Mouse (Mus musculus): Measurements from ENCODE around the gene Obscn. TPM values are rescaled to one million over a fixed set of nuclear protein-coding genes. Genes with fewer than 3 reads are reported as not detected.
A peak's percentile ranks its signal among the peaks of the same experiment; 100 is the strongest.

The Obscn gene
- polyA plus RNA-seq, 1 experiment: 1.6 TPM

DNA sequence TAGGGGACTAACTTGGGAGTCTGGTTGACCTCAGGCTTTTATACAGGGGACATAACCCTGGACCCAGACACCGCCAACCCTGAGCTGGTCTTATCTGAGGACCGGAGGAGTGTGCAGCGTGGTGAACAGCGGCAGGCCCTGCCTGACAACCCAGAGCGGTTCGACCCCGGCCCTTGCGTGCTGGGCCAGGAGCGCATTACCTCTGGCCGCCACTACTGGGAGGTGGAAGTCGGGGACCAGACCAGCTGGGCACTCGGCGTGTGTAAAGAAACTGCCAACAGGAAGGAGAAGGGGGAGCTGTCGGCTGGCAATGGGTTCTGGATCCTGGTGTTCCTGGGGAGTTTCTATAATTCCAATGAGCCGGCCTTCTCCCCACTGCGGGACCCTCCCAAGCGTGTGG lies 146.1 kb downstream of the Obscn start:
- WGBS: 91% methylated on average over 17 of the region's 17 CpGs
- no peaks in the 10 kb centered on the region for H3K27me3 ChIP-seq (ENCODE audit: control insufficient read depth, insufficient read depth, low read length)
- H3K27ac ChIP-seq (ENCODE audit: insufficient read depth, low read length): no peak overlapping the region
- TF ChIP-seq POLR2A (IDR thresholded peaks at IDR 0.05; ENCODE audit: low read depth, low read length): no peak
- no peak for TF ChIP-seq CTCF (IDR thresholded peaks at IDR 0.05; ENCODE audit: extremely low read depth, insufficient read depth, insufficient read length, insufficient replicate concordance)
- no peak overlapping the region for H3K4me3 ChIP-seq (ENCODE audit: extremely low read depth, insufficient read depth, insufficient read length)
- H3K36me3 ChIP-seq (ENCODE audit: control insufficient read depth, insufficient read depth, low read length): peaks cover 41% of the 10 kb centered on the region
- H3K4me1 ChIP-seq (ENCODE audit: control insufficient read depth, insufficient read depth, insufficient read length): peaks cover 14% of the 10 kb centered on the region
- no peak for DNase-seq (ENCODE audit: low read depth in 1 of 2, low spot score in 2 of 2)

DNA sequence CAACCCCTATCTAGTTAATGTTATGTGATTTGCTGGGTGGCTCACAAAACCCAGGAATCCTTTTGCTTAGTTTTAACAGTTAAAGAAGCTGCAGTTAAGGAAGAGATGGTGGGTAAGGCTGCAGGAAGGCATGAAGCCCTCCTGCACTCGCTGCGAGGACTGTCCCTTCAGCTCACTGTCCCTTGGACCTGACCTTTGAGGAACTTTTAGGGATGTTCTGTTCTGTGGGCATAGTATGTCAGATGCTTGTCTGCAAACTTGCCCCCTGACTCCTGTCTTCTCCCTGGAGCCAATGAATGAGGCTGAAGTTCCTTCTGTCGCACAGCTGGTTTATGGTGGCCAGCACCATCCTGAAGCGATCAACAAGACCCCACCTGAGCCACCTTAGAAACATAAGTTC lies 147.0 kb downstream of the Obscn start:
- H3K4me3 ChIP-seq (ENCODE audit: extremely low read depth, insufficient read depth, insufficient read length): no peak overlapping the region
- H3K36me3 ChIP-seq (ENCODE audit: control insufficient read depth, insufficient read depth, low read length): peaks cover 49% of the 10 kb centered on the region
- no peak for DNase-seq (ENCODE audit: low read depth in 1 of 2, low spot score in 2 of 2)
- H3K4me1 ChIP-seq (ENCODE audit: control insufficient read depth, insufficient read depth, insufficient read length): peaks cover 8% of the 10 kb centered on the region; the same call in 1 of the 2 replicates
- TF ChIP-seq CTCF (IDR thresholded peaks at IDR 0.05; ENCODE audit: extremely low read depth, insufficient read depth, insufficient read length, insufficient replicate concordance): no peak
- no peak for TF ChIP-seq POLR2A (IDR thresholded peaks at IDR 0.05; ENCODE audit: low read depth, low read length)
- no peak overlapping the region for H3K27ac ChIP-seq (ENCODE audit: insufficient read depth, low read length)
- over 99% methylated on average over 4 of the region's 4 CpGs for WGBS
- no peaks in the 10 kb centered on the region for H3K27me3 ChIP-seq (ENCODE audit: control insufficient read depth, insufficient read depth, low read length)

DNA sequence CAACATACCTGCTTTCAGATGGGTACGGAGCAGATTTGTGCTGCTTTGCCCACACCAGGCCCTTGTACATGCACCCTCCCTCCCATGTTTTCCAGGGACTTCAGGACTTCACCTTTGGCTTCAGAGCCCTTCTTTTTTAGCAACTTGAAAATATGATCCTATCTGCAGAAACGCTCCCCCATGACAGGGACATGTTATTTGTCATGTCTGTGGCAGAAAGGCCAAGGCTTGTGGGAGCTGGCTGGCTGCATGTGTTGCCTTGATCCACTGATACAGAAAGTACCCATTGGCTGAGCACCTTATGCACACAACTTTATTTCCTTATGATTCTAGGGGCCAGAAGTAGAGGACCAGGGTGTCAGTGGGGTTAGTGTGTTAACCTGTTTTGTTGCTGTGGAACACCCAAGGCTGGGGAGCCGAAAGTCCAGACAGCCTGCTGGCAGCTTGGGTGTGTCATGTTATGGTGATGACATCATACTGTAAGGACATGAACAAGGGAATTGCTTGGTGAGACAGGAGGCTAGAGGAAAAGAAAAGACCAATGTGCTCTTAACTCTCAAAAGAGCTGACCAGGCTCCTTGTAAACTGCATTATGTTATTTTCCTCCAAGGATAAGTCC lies 150.8 kb downstream of the Obscn start:
- WGBS: 96% methylated on average over 3 of the region's 3 CpGs
- peaks cover 16% of the 10 kb centered on the region; the same call in 1 of the 2 replicates for H3K4me1 ChIP-seq (ENCODE audit: control insufficient read depth, insufficient read depth, insufficient read length)
- no peak for DNase-seq (ENCODE audit: low read depth in 1 of 2, low spot score in 2 of 2)
- H3K4me3 ChIP-seq (ENCODE audit: extremely low read depth, insufficient read depth, insufficient read length): no peak overlapping the region
- no peaks in the 10 kb centered on the region for H3K27me3 ChIP-seq (ENCODE audit: control insufficient read depth, insufficient read depth, low read length)
- H3K36me3 ChIP-seq (ENCODE audit: control insufficient read depth, insufficient read depth, low read length): peaks cover 53% of the 10 kb centered on the region
- no peak for TF ChIP-seq POLR2A (IDR thresholded peaks at IDR 0.05; ENCODE audit: low read depth, low read length)
- no peak overlapping the region for H3K27ac ChIP-seq (ENCODE audit: insufficient read depth, low read length)

DNA sequence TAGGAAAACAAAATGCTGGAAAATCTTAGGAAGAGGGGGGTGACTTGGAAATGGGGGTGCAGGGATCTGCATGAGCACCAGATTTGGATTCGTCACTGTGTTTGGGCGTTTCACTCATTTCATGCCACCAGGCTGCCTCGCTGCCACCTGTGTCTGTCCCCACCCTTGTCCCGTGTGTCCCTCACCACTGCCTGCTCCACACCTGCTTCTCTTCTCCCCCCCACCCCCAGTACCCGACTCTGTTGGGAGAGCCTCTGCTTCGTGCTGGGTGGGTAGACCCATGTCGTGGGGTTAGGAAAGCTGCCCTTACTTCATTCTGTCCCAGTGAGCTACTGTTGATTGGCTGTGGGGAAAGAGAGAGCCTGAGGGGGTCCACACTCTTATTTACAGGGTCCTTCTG lies 151.5 kb downstream of the Obscn start:
- Histone ChIP-seq H3K4me3 (ENCODE audit: extremely low read depth, insufficient read depth, insufficient read length) (no peak overlapping the region), H3K27ac (ENCODE audit: insufficient read depth, low read length) (no peak overlapping the region), H3K27me3 (ENCODE audit: control insufficient read depth, insufficient read depth, low read length) (no peaks in the 10 kb centered on the region), H3K36me3 (ENCODE audit: control insufficient read depth, insufficient read depth, low read length) (peaks cover 46% of the 10 kb centered on the region), H3K4me1 (ENCODE audit: control insufficient read depth, insufficient read depth, insufficient read length) (peaks cover 21% of the 10 kb centered on the region; the same call in 1 of the 2 replicates)
- no peak for TF ChIP-seq CTCF (IDR thresholded peaks at IDR 0.05; ENCODE audit: extremely low read depth, insufficient read depth, insufficient read length, insufficient replicate concordance)
- no peak for TF ChIP-seq POLR2A (IDR thresholded peaks at IDR 0.05; ENCODE audit: low read depth, low read length)
- no peak for DNase-seq (ENCODE audit: low read depth in 1 of 2, low spot score in 2 of 2)
- WGBS: 53% methylated on average over 7 of the region's 7 CpGs

DNA sequence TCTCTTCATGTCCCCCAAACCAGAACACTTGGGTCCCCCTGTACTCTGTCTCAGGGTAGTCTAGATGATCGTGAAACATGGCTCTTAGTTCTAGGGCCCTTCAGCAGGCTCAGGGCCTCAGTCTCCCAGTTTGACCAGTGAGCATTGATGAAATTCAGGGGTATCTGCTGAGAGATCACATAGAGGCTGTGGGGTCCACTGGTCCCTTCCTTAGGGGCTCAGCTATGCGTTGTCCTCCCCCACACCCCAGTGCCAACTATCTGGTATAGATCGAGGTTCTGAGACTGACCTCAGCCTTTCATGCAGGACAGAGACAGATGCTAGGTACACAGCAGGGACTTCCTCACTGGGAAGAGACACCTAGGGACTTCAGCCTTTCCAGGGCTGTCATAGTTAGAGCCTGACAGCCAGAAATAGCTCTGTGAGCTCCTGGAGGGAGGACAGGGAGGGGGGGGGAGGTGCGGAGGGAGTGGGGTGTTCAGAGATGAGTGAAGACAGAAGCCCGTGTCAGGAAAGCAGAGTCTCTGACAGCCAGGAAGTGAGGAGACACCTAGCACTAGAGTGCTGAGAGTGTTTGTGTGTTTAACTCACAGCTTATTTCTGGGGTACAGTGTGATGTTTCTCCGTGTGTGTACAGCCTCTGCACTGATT lies 152.4 kb downstream of the Obscn start:
- peaks cover 38% of the 10 kb centered on the region for H3K36me3 ChIP-seq (ENCODE audit: control insufficient read depth, insufficient read depth, low read length)
- DNase-seq (ENCODE audit: low read depth in 1 of 2, low spot score in 2 of 2): no peak
- 70% methylated on average over 6 of the region's 6 CpGs for WGBS
- H3K4me1 ChIP-seq (ENCODE audit: control insufficient read depth, insufficient read depth, insufficient read length): peaks cover 26% of the 10 kb centered on the region; the same call in 1 of the 2 replicates
- H3K4me3 ChIP-seq (ENCODE audit: extremely low read depth, insufficient read depth, insufficient read length): no peak overlapping the region
- peak overlapping the region; percentile 32 for H3K27ac ChIP-seq (ENCODE audit: insufficient read depth, low read length)
- TF ChIP-seq CTCF (IDR thresholded peaks at IDR 0.05; ENCODE audit: extremely low read depth, insufficient read depth, insufficient read length, insufficient replicate concordance): no peak
- no peak for TF ChIP-seq POLR2A (IDR thresholded peaks at IDR 0.05; ENCODE audit: low read depth, low read length)
- no peaks in the 10 kb centered on the region for H3K27me3 ChIP-seq (ENCODE audit: control insufficient read depth, insufficient read depth, low read length)

DNA sequence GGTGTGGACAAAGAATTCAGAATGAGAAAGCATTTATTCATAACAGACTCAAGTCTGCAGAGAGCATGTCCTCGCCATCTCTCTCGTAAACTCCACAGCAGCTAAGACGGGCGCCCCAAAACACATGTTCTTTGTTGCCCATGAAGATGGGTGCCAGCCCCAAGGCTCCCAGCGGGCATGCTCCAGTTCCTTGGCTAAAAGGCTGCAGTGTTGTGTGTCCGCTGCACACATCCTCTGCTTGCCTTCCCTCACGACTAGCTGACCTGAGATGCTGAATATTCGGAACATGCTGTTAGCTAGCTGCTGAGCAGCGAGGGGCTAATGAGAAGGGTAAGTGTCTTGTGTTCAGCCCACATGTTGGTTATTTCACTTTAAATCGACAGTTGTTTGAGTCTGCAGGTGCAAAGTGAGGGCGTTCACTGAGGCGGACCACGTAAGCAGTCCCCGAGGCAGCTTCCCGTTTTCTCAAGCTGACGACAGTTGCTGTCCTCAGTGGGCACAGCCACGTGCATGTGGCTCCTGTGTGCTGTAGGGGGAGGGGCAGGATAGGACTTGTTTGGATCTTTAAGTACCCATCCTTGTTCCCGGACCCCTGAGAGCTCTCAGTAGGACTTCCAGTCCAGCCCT lies 153.6 kb downstream of the Obscn start:
- WGBS: 32% methylated on average over 18 of the region's 18 CpGs
- peaks cover 26% of the 10 kb centered on the region; the same call in 1 of the 2 replicates for H3K4me1 ChIP-seq (ENCODE audit: control insufficient read depth, insufficient read depth, insufficient read length)
- TF ChIP-seq POLR2A (IDR thresholded peaks at IDR 0.05; ENCODE audit: low read depth, low read length) (no peak), CTCF (IDR thresholded peaks at IDR 0.05; ENCODE audit: extremely low read depth, insufficient read depth, insufficient read length, insufficient replicate concordance) (no peak)
- H3K36me3 ChIP-seq (ENCODE audit: control insufficient read depth, insufficient read depth, low read length): peaks cover 32% of the 10 kb centered on the region
- H3K4me3 ChIP-seq (ENCODE audit: extremely low read depth, insufficient read depth, insufficient read length): no peak overlapping the region; the same call in 1 of the 2 replicates
- peak; percentile 67 to 91 for DNase-seq (ENCODE audit: low read depth in 1 of 2, low spot score in 2 of 2)
- H3K27ac ChIP-seq (ENCODE audit: insufficient read depth, low read length): peak overlapping the region; percentile 84
- no peaks in the 10 kb centered on the region for H3K27me3 ChIP-seq (ENCODE audit: control insufficient read depth, insufficient read depth, low read length)

Measured in spleen, adult 2 months (tissue).